Mouse (Mus musculus): ENCODE results near the gene Clint1.
A peak's percentile ranks its signal among the peaks of the same experiment; 100 is the strongest.

Clint1 gene

GRCm38 (mm10) chr11:45851516-45852123 lies at the start of gene Clint1:
Clint1 (plus strand) TSS chr11:45852051.
- DNase-seq (ENCODE audit: low spot score in 2 of 2): peak; percentile 84 to 85

DNA sequence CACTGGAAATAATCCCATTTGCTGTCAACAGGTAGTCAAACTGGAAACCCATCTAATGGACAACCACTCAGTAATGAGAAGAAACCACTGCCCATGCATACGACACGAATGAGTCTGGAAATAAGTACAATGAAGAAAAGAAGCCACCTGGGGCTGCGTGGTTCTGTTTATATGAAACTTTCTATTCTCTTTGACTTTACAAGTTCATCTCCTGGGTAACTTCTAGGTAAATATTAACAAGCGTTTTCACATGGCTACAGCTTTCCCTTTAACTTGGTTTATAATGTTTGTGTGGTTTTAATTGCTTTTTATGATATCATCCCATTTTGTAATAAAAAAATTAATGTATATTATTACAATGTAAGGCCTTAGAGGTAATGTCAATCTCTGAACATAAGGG lies 47.8 kb upstream of the Clint1 start:
- DNase-seq (ENCODE audit: low spot score in 2 of 2): no peak

DNA sequence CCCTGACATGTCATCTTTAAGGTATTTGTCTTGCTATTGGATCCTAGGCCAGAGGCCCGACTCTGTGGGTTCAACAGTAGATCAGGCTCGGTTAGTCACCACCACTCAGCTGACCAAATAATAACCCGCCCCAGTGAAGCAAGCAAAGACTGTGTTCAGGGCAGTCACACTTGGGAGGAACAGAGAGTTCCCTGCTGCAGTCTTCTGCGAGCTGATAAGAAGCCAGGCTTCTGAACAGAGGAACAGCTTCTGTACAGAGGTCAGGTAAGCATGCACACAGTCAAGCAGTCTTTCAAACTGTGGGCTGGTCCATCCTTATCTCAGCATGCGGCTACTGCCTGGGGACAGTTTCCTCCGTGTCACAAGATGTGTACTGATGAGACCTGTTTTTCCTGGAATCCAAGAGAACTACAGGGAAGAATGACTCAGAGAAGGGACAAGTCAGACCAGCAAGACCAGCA lies 46.5 kb upstream of the Clint1 start:
- DNase-seq (ENCODE audit: low spot score in 2 of 2): no peak

DNA sequence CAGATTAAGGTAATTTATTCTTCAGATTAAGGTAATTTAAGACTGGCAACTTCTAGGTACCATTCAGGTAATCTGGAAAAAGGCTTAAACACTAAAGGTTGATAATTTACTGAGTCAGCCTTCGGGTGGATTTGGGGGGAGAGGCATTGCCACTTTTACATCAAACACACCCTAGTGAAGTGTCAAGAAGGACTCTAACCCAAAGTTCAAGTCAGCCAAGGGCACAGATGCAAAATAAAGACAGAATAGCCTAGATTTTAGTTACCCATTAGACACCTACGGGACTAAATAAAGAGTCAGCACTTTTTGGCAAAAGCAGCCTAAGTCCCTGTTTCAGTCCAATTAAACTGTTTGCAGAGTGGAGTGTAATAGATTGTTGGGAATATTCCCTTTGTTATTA lies 46.0 kb upstream of the Clint1 start:
- no peak for DNase-seq (ENCODE audit: low spot score in 2 of 2)

GRCm38 (mm10) chr11:45806264-45806663 lies 45.6 kb upstream of the Clint1 start:
- DNase-seq (ENCODE audit: low spot score in 2 of 2): no peak

DNA sequence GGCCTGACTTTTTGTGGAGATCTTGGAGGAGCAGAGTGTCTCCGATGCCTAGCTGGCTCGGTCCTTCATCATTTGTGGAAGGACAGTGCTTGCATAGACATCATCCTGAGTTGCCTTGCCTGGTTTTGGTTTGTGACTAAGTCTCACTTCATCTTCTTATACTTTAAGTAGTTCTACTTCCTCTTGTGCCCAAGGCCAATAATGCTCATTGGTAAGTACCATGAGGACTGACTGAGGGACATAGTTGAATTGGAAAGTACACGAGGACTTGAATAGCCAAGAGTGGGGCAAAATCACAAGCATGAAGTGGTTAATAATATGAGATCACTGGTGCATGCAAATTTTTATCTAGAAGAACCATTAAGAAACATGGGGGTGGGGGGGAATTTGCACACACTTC lies 45.0 kb upstream of the Clint1 start:
- DNase-seq (ENCODE audit: low spot score in 2 of 2): no peak

- no peak for DNase-seq (ENCODE audit: low spot score in 2 of 2)
Measured at GRCm38 (mm10) chr11:45807820-45808219, 44.0 kb upstream of the Clint1 start.

- DNase-seq (ENCODE audit: low spot score in 2 of 2): no peak
Measured at GRCm38 (mm10) chr11:45809424-45809823, 42.4 kb upstream of the Clint1 start.

- DNase-seq (ENCODE audit: low spot score in 2 of 2): no peak
Measured at GRCm38 (mm10) chr11:45810056-45810455, 41.8 kb upstream of the Clint1 start.

GRCm38 (mm10) chr11:45810805-45811204 lies 41.0 kb upstream of the Clint1 start:
- no peak for DNase-seq (ENCODE audit: low spot score in 2 of 2)

GRCm38 (mm10) chr11:45815603-45816002 lies 36.2 kb upstream of the Clint1 start:
- no peak for DNase-seq (ENCODE audit: low spot score in 2 of 2)

DNA sequence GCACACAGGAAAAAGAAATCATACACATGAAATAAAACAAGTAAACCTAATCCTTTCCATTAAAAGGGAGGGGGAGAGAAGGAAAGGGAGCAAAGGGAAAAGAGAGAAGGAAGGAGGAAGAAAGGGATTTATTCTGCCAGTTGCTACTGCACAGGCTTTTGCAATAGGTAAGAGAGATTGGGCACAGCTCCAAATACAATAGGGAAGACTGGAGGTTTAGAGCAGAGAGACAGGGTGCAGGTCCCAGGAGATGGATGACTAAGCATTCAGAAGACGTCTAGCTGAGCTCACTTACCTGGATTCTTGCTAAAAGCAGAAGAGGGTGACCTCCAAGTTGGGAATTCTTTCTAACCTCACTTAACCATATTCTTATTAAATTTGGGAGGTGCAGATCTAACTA lies 35.1 kb upstream of the Clint1 start:
- DNase-seq (ENCODE audit: low spot score in 2 of 2): no peak

- no peak for DNase-seq (ENCODE audit: low spot score in 2 of 2)
Measured at GRCm38 (mm10) chr11:45817996-45818395, 33.9 kb upstream of the Clint1 start.

GRCm38 (mm10) chr11:45820930-45821329 lies 30.9 kb upstream of the Clint1 start:
- DNase-seq (ENCODE audit: low spot score in 2 of 2): no peak

DNA sequence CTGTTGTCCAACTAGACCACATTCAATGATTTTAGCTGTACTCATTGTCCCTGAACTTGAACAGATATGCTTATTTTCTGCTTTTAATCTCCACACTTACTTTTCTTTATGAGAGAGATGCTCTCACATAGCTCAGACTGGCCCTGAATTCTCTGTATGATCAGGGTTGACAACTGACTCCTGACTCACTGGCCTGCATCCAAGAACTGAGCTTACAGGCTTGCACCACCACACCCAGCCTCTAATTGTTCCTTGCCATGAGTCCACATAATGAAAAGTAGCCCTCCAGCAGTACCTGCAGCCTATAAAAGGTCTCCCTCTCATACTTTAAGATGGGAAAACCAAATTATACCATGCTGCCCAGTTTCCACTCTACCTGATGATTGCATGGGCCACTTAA lies 21.7 kb upstream of the Clint1 start:
- no peak for DNase-seq (ENCODE audit: low spot score in 2 of 2)

DNA sequence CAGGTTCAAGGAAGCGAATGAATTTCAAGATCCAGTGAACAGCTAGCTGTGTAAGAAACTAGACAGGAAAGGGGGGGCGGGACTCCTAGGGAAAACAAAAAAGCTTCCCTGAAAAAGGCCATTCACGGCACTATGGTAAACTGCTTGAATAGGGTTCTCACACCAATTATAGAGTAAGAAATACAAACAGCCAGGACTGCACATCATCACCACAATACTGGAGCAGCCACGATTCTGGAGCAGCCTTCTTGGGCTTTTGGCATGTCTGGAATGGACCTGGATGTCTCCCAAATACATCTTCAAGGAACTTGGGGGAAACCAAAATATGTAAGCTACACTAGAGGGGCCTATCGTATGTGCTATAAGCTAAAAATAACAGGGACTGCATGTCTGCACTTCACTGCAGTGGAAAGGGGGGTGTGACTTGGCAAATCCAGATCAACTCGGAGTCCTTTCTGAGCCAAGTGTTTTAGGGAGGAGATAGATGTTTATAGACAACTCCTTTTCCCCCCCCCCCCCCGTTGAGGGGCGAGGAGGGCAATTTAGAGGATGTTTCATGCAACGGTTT lies 21.0 kb upstream of the Clint1 start:
- DNase-seq (ENCODE audit: low spot score in 2 of 2): no peak

DNA sequence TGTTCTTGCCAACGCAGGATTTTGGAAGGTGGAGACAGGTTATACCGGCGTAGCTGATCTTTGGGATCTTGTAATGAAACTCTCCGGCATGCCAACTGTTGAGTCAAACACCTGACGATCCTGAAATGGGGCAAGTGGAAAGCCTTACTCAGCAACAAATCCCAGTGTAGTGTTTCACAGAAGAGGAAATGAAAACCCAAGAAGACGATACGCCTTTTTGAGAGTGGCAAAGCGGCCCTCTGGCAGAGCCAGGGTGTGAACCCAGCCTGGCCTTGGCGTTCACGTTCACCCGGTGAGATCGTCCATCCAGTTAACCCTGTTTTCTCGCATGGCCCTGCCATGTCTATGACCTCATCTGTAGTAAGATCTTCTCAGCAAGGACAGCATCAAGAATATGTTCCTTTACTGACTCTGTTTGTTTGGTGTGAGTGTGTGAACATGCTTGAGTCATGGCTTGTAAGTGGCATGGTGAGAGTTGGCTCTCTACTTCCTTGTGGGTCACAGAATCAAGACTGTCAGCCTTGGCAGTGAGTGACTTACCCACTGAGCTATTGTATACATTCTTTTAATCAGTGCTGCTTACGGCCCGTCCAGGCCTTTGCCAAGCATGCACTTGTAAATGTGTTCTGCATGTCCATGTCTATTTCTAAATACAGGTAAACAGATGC lies 20.2 kb upstream of the Clint1 start:
- DNase-seq (ENCODE audit: low spot score in 2 of 2): no peak

DNA sequence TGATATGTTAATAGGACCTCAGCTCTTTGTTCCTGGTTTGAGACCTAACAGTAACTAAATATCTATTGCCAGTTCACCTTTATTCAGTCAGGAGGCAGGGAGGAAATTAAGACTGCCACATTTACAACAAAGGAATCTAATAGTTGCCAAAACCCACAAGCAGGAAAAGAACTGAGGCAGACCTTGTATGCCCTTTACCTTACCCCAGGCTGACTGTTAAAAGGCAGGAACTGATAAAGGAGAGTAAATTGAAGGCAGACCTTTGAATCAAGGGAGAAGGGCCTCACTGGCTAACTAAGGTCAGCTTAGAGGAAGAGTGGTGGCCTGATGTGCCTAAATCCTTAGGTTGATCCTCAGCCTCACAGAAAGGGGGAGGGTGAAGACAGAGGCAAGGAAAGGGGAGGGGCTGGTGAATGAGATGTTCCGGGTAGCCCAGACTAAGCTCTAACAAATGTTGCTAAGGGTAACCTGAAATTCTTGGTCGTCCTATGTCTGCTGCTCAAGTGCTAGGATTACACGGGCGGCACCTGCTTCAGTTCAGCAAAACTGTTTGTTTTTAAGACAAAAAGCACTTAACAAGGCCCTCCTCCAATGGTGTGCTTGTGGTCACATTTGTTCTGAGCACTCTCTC lies 16.1 kb upstream of the Clint1 start:
- no peak for DNase-seq (ENCODE audit: low spot score in 2 of 2)

DNA sequence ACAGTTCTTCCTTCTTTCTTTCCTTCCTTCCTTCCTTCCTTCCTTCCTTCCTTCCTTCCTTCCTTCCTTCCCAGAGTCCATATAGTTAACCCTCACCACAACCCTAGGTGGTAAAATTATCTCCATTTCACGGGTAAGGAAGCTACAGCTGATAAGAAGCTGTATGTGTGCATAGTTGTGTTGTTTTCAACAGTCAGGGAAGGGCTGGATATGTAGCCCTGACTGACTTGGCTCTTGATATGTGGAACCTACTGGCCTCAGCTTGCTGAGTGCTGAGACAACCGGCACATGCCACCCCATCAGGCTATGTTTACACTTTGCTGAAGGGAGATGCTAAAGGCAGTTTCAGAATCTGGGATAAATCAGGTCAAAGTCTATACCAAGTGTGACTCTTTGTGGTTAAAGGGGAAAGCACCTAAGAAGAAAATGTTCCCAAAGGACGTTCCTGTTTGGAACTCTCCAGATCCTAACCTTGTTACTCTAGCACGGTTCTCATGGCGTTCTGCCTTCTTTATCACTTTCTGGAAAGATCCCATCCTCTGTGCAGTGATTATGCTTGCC lies 14.5 kb upstream of the Clint1 start:
- no peak for DNase-seq (ENCODE audit: low spot score in 2 of 2)

GRCm38 (mm10) chr11:45838450-45838849 lies 13.4 kb upstream of the Clint1 start:
- no peak for DNase-seq (ENCODE audit: low spot score in 2 of 2)

DNA sequence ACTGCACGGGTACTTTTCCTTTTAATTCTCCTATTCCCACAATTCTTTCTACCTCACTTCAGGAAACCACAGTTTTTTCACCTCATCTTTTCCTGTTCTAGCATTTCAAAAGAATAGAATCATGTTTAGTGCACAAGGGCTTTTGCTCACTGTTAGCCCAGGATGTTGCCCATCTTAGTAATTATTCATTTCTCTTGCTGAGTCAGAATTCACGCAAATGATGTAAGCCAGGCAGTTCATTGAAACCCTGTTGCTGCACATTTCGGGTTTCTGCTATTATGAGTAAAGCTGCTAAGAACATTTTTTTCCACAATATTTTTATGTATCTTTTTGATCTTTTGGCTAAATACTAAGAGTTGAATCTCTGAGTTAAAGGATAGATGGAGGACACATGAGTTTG lies 11.5 kb upstream of the Clint1 start:
- DNase-seq (ENCODE audit: low spot score in 2 of 2): no peak

DNA sequence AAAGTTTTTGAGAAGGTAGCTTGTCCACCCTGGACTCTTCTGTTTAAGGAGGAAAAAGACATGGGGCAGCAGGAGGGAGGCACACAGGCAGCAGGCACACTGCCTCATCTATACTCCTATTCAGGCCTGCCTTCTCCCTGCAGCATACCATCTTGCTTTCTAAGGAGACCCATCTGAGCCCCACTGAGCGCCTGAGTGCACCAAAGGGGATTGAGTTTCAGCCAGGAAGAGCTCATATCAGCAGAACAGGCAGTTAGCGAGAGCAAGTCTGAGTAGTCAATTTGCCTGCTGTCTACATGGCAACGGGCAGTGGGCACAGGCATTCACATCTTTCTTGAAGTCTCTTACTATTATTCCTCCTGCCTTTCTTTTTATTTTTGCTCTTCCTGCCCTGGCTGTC lies 5.8 kb upstream of the Clint1 start:
- DNase-seq (ENCODE audit: low spot score in 2 of 2): no peak

GRCm38 (mm10) chr11:45847548-45847947 lies 4.3 kb upstream of the Clint1 start:
- no peak for DNase-seq (ENCODE audit: low spot score in 2 of 2)
